Mouse (Mus musculus) neural tube, embryonic 14.5 days (tissue): ENCODE measurements around the gene Csrp1. TPM values are rescaled to one million over a fixed set of nuclear protein-coding genes. Genes with fewer than 3 reads are reported as not detected.
A peak's percentile ranks its signal among the peaks of the same experiment; 100 is the strongest.

Experiments
- ATAC-seq: fragments of 200-750 bp; cut with Nextera tagmentation; 2 replicates; pipeline ENCODE4 v1.8.0; 2017; ENCODE audit warnings: low read depth, mild to moderate bottlenecking, moderate TSS enrichment, moderate library complexity
- H3K27ac ChIP-seq: fragments of 300-500 bp; sonication (generic); 2 replicates; pipeline ENCODE4 v1.5.1; 2014; ENCODE audit warnings: low read depth, mild to moderate bottlenecking, control low read depth, low read length, moderate library complexity, mixed read lengths
- H3K27me3 ChIP-seq: fragments of 300-500 bp; sonication (generic); 2 replicates; pipeline ENCODE4 v1.6.1; 2014; ENCODE audit warnings: low read length; ENCODE audit not compliant: control insufficient read depth, insufficient read depth
- H3K36me3 ChIP-seq: fragments of 300-500 bp; sonication (generic); 2 replicates; pipeline ENCODE4 v1.6.1; 2014; ENCODE audit warnings: low read length, mixed read lengths; ENCODE audit not compliant: control insufficient read depth, insufficient read depth
- H3K4me1 ChIP-seq: fragments of 300-500 bp; sonication (generic); 2 replicates; pipeline ENCODE4 v1.6.1; 2014; ENCODE audit warnings: low read length; ENCODE audit not compliant: control insufficient read depth, insufficient read depth
- H3K4me2 ChIP-seq: fragments of 300-500 bp; sonication (generic); 2 replicates; pipeline ENCODE4 v1.6.1; 2014; ENCODE audit warnings: mild to moderate bottlenecking, low read depth, low read length, control low read depth
- H3K4me3 ChIP-seq: fragments of 300-500 bp; sonication (generic); 2 replicates; pipeline ENCODE4 v1.5.1; 2014; ENCODE audit warnings: low read depth, low read length, control low read depth, mixed read lengths
- H3K9ac ChIP-seq: fragments of 300-500 bp; sonication (generic); replicated peaks from 2 replicates; pipeline ENCODE4 v1.6.1; 2014; ENCODE audit warnings: low read depth, mild to moderate bottlenecking, control low read depth, low read length, mixed read lengths
- H3K9me3 ChIP-seq: fragments of 300-500 bp; sonication (generic); 2 replicates; pipeline ENCODE4 v1.6.1; 2016; ENCODE audit warnings: low read length; ENCODE audit not compliant: control insufficient read depth
- WGBS: fragments of 180-500 bp; shearing (Covaris S2); extraction: QIAGEN DNeasy Blood & Tissue Kit; methylation state at CpG from one replicate; pipeline ENCODE4 v1.1.7; 2014; 5-methylcytosine and 5-hydroxymethylcytosine counted together
- polyA plus RNA-seq: library from polyadenylated mRNA; unstranded; fragments of >200 nt; fragmentation: Nextera tagmentation; extraction: Ambion mirVana; gene quantifications from 2 replicates; pipeline ENCODE4 v1.2.1, GENCODE M21; 2014

Csrp1 gene
- polyA plus RNA-seq, 1 experiment from 2014 or later, result 11.7 TPM

- H3K4me1 ChIP-seq, result peaks cover 24% of the 10 kb centered on the region
- WGBS, result 40% methylated on average over 11 of the region's 11 CpGs
- no peak overlapping the region for H3K4me3 ChIP-seq
- H3K36me3 ChIP-seq, result no peaks in the 10 kb centered on the region
- H3K9me3 ChIP-seq, result no peaks in the 10 kb centered on the region
- 0 out of 2 replicates have a peak overlapping the region, but pooled peaks have one; percentile 6 for H3K4me2 ChIP-seq
- H3K9ac ChIP-seq, result no peak overlapping the region
- H3K27ac ChIP-seq, result no peak overlapping the region
- H3K27me3 ChIP-seq, result no peaks in the 10 kb centered on the region
- no peak for ATAC-seq
These were observed 12.2 kb downstream of the Csrp1 start for GRCm38 (mm10) chr1:135731897-135732684.

- no peaks in the 10 kb centered on the region for H3K27me3 ChIP-seq
- WGBS, result 33% methylated on average over 6 of the region's 7 CpGs
- H3K36me3 ChIP-seq, result no peaks in the 10 kb centered on the region
- no peak overlapping the region for H3K4me3 ChIP-seq
- no peaks in the 10 kb centered on the region for H3K9me3 ChIP-seq
- H3K4me1 ChIP-seq, result peaks cover 22% of the 10 kb centered on the region
- H3K9ac ChIP-seq, result no peak overlapping the region
- peak overlapping the region; percentile 2; the same call in 1 of the 2 replicates for H3K4me2 ChIP-seq
- no peak overlapping the region for H3K27ac ChIP-seq
- ATAC-seq, result peak; percentile 73
These were observed 14.5 kb downstream of the Csrp1 start for GRCm38 (mm10) chr1:135734225-135734937.

GRCm38 (mm10) chr1:135735460-135735859 is 15.6 kb downstream of the Csrp1 start:
- H3K9ac ChIP-seq, result no peak overlapping the region
- ATAC-seq, result no peak
- no peak overlapping the region for H3K4me3 ChIP-seq
- H3K9me3 ChIP-seq, result no peaks in the 10 kb centered on the region
- H3K4me2 ChIP-seq, result no peak overlapping the region
- H3K36me3 ChIP-seq, result no peaks in the 10 kb centered on the region
- H3K4me1 ChIP-seq, result peaks cover 18% of the 10 kb centered on the region
- WGBS, result 46% methylated on average over 6 of the region's 6 CpGs
- no peak overlapping the region for H3K27ac ChIP-seq
- H3K27me3 ChIP-seq, result no peaks in the 10 kb centered on the region

GRCm38 (mm10) chr1:135744987-135745386 is 25.1 kb downstream of the Csrp1 start:
- H3K4me2 ChIP-seq, result no peak overlapping the region
- H3K36me3 ChIP-seq, result no peaks in the 10 kb centered on the region
- no peaks in the 10 kb centered on the region for H3K9me3 ChIP-seq
- no peak overlapping the region for H3K27ac ChIP-seq
- H3K27me3 ChIP-seq, result no peaks in the 10 kb centered on the region
- H3K4me3 ChIP-seq, result no peak overlapping the region
- ATAC-seq, result no peak
- no peaks in the 10 kb centered on the region; the same call in 1 of the 2 replicates for H3K4me1 ChIP-seq
- 89% methylated on average over 7 of the region's 7 CpGs for WGBS
- no peak overlapping the region for H3K9ac ChIP-seq

- Histone ChIP-seq H3K27ac (no peak overlapping the region), H3K9ac (no peak overlapping the region), H3K27me3 (no peaks in the 10 kb centered on the region), H3K4me3 (no peak overlapping the region), H3K9me3 (no peaks in the 10 kb centered on the region), H3K36me3 (no peaks in the 10 kb centered on the region), H3K4me2 (no peak overlapping the region), H3K4me1 (no peaks in the 10 kb centered on the region; the same call in 1 of the 2 replicates)
- WGBS, result 85% methylated on average over 4 of the region's 4 CpGs
- ATAC-seq, result no peak
These were observed 26.4 kb downstream of the Csrp1 start for GRCm38 (mm10) chr1:135746248-135746647.

- Histone ChIP-seq H3K27me3 (no peaks in the 10 kb centered on the region), H3K4me3 (no peak overlapping the region), H3K27ac (no peak overlapping the region), H3K4me2 (no peak overlapping the region), H3K36me3 (no peaks in the 10 kb centered on the region), H3K9ac (no peak overlapping the region), H3K9me3 (no peaks in the 10 kb centered on the region), H3K4me1 (no peaks in the 10 kb centered on the region)
- peak; percentile 99 for ATAC-seq
- 12% methylated on average over 10 of the region's 10 CpGs for WGBS
These were observed 33.0 kb downstream of the Csrp1 start for GRCm38 (mm10) chr1:135752737-135753348.

- Histone ChIP-seq H3K9ac (no peak overlapping the region), H3K4me2 (no peak overlapping the region), H3K27ac (no peak overlapping the region), H3K4me3 (no peak overlapping the region), H3K9me3 (no peaks in the 10 kb centered on the region), H3K4me1 (no peaks in the 10 kb centered on the region), H3K36me3 (no peaks in the 10 kb centered on the region), H3K27me3 (no peaks in the 10 kb centered on the region)
- 73% methylated on average over 9 of the region's 9 CpGs for WGBS
- no peak for ATAC-seq
These were observed 35.4 kb downstream of the Csrp1 start for GRCm38 (mm10) chr1:135755287-135755686.

- no peaks in the 10 kb centered on the region for H3K4me1 ChIP-seq
- 95% methylated on average over 3 of the region's 3 CpGs for WGBS
These were observed 36.1 kb downstream of the Csrp1 start for GRCm38 (mm10) chr1:135755913-135756312.

GRCm38 (mm10) chr1:135757287-135757686 is 37.4 kb downstream of the Csrp1 start:
- ATAC-seq, result no peak

More at GRCm38 (mm10) chr1:135755913-135756312, 36.1 kb downstream of the Csrp1 start:
- Histone ChIP-seq H3K36me3 (no peaks in the 10 kb centered on the region), H3K27me3 (no peaks in the 10 kb centered on the region), H3K27ac (no peak overlapping the region), H3K4me2 (no peak overlapping the region), H3K4me3 (no peak overlapping the region), H3K9me3 (no peaks in the 10 kb centered on the region), H3K9ac (no peak overlapping the region)
- no peak for ATAC-seq

More at GRCm38 (mm10) chr1:135757287-135757686, 37.4 kb downstream of the Csrp1 start:
- no peaks in the 10 kb centered on the region for H3K36me3 ChIP-seq
- no peak overlapping the region for H3K9ac ChIP-seq
- no peaks in the 10 kb centered on the region for H3K27me3 ChIP-seq
- H3K4me2 ChIP-seq, result no peak overlapping the region
- H3K9me3 ChIP-seq, result no peaks in the 10 kb centered on the region
- no peaks in the 10 kb centered on the region for H3K4me1 ChIP-seq
- 77% methylated on average over 8 of the region's 8 CpGs for WGBS
- no peak overlapping the region for H3K27ac ChIP-seq
- H3K4me3 ChIP-seq, result no peak overlapping the region
